Mouse (Mus musculus) T-helper 1 cell (primary cell): ENCODE results near the gene Men1.
"Not testable (repeated sequence)": the region's sequence is repeated elsewhere in the genome, so short reads cannot be mapped to it uniquely, and the experiment has no call there.

Experiments used
- in situ Hi-C: fragments of 300-600 bp; cut with MboI, MseI; formaldehyde crosslinking; loops from one replicate; pipeline ENCODE4 v1.15.1; 2025; ENCODE audit warnings: high pct_unique_total_duplicates

Men1 gene

GRCm38 (mm10) chr19:6334673-6335457 is at the start of gene Men1:
TSS of gene Men1 (plus strand) at chr19:6334979.
- in situ Hi-C loops = loop anchor here (10.0 kb wide), 1 partner anchor 270 kb away; the partner anchor contains the start of genes Tm7sf2 and Znhit2

- in situ Hi-C loops = no loop called here
Observed at GRCm38 (mm10) chr19:6285226-6285625, 49.6 kb upstream of the Men1 start.

- in situ Hi-C loops = no loop called here
Observed at GRCm38 (mm10) chr19:6285632-6286433, 48.9 kb upstream of the Men1 start.

- in situ Hi-C loops = no loop called here
Observed at GRCm38 (mm10) chr19:6286434-6287401, 48.1 kb upstream of the Men1 start.

GRCm38 (mm10) chr19:6288236-6288894 is 46.4 kb upstream of the Men1 start:
- in situ Hi-C loops = no loop called here

GRCm38 (mm10) chr19:6289696-6290238 is 45.0 kb upstream of the Men1 start:
- in situ Hi-C loops = no loop called here

GRCm38 (mm10) chr19:6290720-6291116 is 44.1 kb upstream of the Men1 start:
- in situ Hi-C loops = not testable (repeated sequence)

GRCm38 (mm10) chr19:6291117-6291781 is 43.5 kb upstream of the Men1 start:
- in situ Hi-C loops = no loop called here

GRCm38 (mm10) chr19:6292262-6292661 is 42.5 kb upstream of the Men1 start:
- in situ Hi-C loops = no loop called here

GRCm38 (mm10) chr19:6294301-6294700 is 40.5 kb upstream of the Men1 start:
- in situ Hi-C loops = no loop called here

- in situ Hi-C loops = no loop called here
Observed at GRCm38 (mm10) chr19:6296551-6297210, 38.1 kb upstream of the Men1 start.

- in situ Hi-C loops = no loop called here
Observed at GRCm38 (mm10) chr19:6297641-6298040, 37.1 kb upstream of the Men1 start.

- in situ Hi-C loops = no loop called here
Observed at GRCm38 (mm10) chr19:6299003-6299402, 35.8 kb upstream of the Men1 start.

GRCm38 (mm10) chr19:6299450-6300267 is 35.1 kb upstream of the Men1 start:
- in situ Hi-C loops = no loop called here

GRCm38 (mm10) chr19:6300402-6300841 is 34.4 kb upstream of the Men1 start:
- in situ Hi-C loops = no loop called here

- in situ Hi-C loops = no loop called here
Observed at GRCm38 (mm10) chr19:6302114-6302513, 32.7 kb upstream of the Men1 start.

GRCm38 (mm10) chr19:6302522-6302921 is 32.3 kb upstream of the Men1 start:
- in situ Hi-C loops = no loop called here

GRCm38 (mm10) chr19:6303831-6304230 is 30.9 kb upstream of the Men1 start:
- in situ Hi-C loops = no loop called here
